Mouse (Mus musculus): Measurements from ENCODE around the gene Arpc5.

Gene Arpc5

GRCm38 (mm10) chr1:152817027-152817769, 50.9 kb downstream of the Arpc5 start:
- DNase-seq = no peak

GRCm38 (mm10) chr1:152817794-152818193, 51.5 kb downstream of the Arpc5 start:
- DNase-seq = peak; percentile 20 to 30

- no peak for DNase-seq
These were observed 53.2 kb downstream of the Arpc5 start for GRCm38 (mm10) chr1:152819558-152819957.

- DNase-seq = no peak
These were observed 54.8 kb downstream of the Arpc5 start for GRCm38 (mm10) chr1:152820911-152821695.

GRCm38 (mm10) chr1:152821746-152822145, 55.4 kb downstream of the Arpc5 start:
- no peak for DNase-seq

- no peak for DNase-seq
These were observed 57.9 kb downstream of the Arpc5 start for GRCm38 (mm10) chr1:152824206-152824605.
